12 mouse cellular contexts compared by ENCODE assay signal in genomic region chr7:131777461-131778270, GRCm38 (mm10).
DNase-seq lines count a peak whose midpoint lies in the region; ATAC-seq and TF ChIP-seq lines count a peak whose summit lies in the region.
"Had no signal": no experiment of that assay in that cellular context is flagged by ENCODE, and none has a peak within 500 bp of the region (broad histone marks: within the 10 kb centered on the region; RNA-seq: fewer than 3 reads in every experiment).

No protein-coding gene starts in this region.

- H3K4me1 ChIP-seq in hindbrain, embryonic 11.5 days (replicated peaks; ENCODE audit: control insufficient read depth, insufficient read depth, low read length): 0 out of 2 replicates have a peak, but pooled peaks cover 2% of the 10 kb centered on the region
- H3K4me1 ChIP-seq: heart, embryonic 12.5 days had no signal

- no peaks in the 10 kb centered on the region; the same call in 1 of the 2 replicates for H3K27me3 ChIP-seq in hindbrain, embryonic 11.5 days (ENCODE audit: control insufficient read depth, insufficient read depth, low read length)

- H3K9me3 ChIP-seq in hindbrain, embryonic 11.5 days (ENCODE audit: control insufficient read depth, low read length): no peaks in the 10 kb centered on the region
- H3K9me3 ChIP-seq: heart, embryonic 12.5 days had no signal

- 34% methylated on average over 10 of the region's 10 CpGs for WGBS in hindbrain, embryonic 11.5 days

- no peak overlapping the region; the same call in 1 of the 2 replicates for H3K27ac ChIP-seq in hindbrain, embryonic 11.5 days (ENCODE audit: low read depth, low read length)

- no peak for TF ChIP-seq POLR2A in brain, embryonic 14.5 days (IDR thresholded peaks at IDR 0.05; ENCODE audit: borderline replicate concordance, extremely low read depth, insufficient read depth, insufficient read length, poor library complexity, severe bottlenecking)

- peak; percentile 96 for DNase-seq in brain, embryonic 14.5 days (ENCODE audit: low read depth)
- peak; percentile 39 for DNase-seq in embryo, embryonic 9.5 days (ENCODE audit: extremely low spot score)
- DNase-seq in hindbrain, embryonic 11.5 days (ENCODE audit: low spot score): peak; percentile 57
- DNase-seq in mesoderm, embryonic 11.5 days (ENCODE audit: low read depth, low spot score): peak; percentile 76
- no peak for DNase-seq in cerebellum, adult 18-20 months
- DNase-seq in urinary bladder, postnatal 14 days (ENCODE audit: low spot score): no peak
- DNase-seq: cerebellum, postnatal 25 days; thymus, adult 2 months had no signal

- no peak overlapping the region for H3K4me2 ChIP-seq in hindbrain, embryonic 11.5 days (replicated peaks; ENCODE audit: low read depth, low read length)
- H3K4me2 ChIP-seq: heart, embryonic 12.5 days had no signal

- ATAC-seq in hindbrain, embryonic 11.5 days (ENCODE audit: low FRiP score): peak; percentile 79
- ATAC-seq in megakaryocyte progenitor cell, adult 5-6 weeks (replicated peaks; ENCODE audit: poor library complexity): no peak
- ATAC-seq in frontal cortex, adult (ENCODE audit: low TSS enrichment): no peak
- ATAC-seq: lung, postnatal 0 days had no signal

- TF ChIP-seq CTCF in brain, embryonic 14.5 days (IDR thresholded peaks at IDR 0.05; ENCODE audit: borderline replicate concordance, extremely low read depth, insufficient read depth, insufficient read length): no peak

- no peak overlapping the region for H3K4me3 ChIP-seq in hindbrain, embryonic 11.5 days (ENCODE audit: low read depth, low read length)
- H3K4me3 ChIP-seq: heart, embryonic 12.5 days had no signal

- H3K36me3 ChIP-seq in hindbrain, embryonic 11.5 days (ENCODE audit: control insufficient read depth, insufficient read depth, low read length): no peaks in the 10 kb centered on the region
- H3K36me3 ChIP-seq: heart, embryonic 12.5 days had no signal

- H3K9ac ChIP-seq in hindbrain, embryonic 11.5 days (ENCODE audit: low read depth, low read length): no peak overlapping the region; the same call in 1 of the 2 replicates
- H3K9ac ChIP-seq: heart, embryonic 12.5 days had no signal

Comparison
In these comparisons a context has a peak if more than half of its experiments do, and no peak if none do; other contexts are left out.
1. DNase-seq: peak in brain, embryonic 14.5 days (single experiment), embryo, embryonic 9.5 days (single experiment), hindbrain, embryonic 11.5 days (single experiment) and mesoderm, embryonic 11.5 days (single experiment); none in cerebellum, adult 18-20 months (0 of 2) and urinary bladder, postnatal 14 days (single experiment).